In genomic region chr10:18360175-18360574, GRCm38 (mm10) we compare ENCODE assay signal across 13 mouse cellular contexts. TPM values are rescaled to one million over a fixed set of nuclear protein-coding genes. Genes with fewer than 3 reads are reported as not detected.
A peak's percentile ranks its signal among the peaks of the same experiment; 100 is the strongest.
DNase-seq lines count a peak whose midpoint lies in the region; ATAC-seq and TF ChIP-seq lines count a peak whose summit lies in the region.
"Had no signal": no experiment of that assay in that cellular context is flagged by ENCODE, and none has a peak within 500 bp of the region (broad histone marks: within the 10 kb centered on the region; RNA-seq: fewer than 3 reads in every experiment).

No protein-coding gene starts in this region.

- no peak for TF ChIP-seq POLR2A in thymus, adult 2 months (IDR thresholded peaks at IDR 0.05; ENCODE audit: control insufficient read depth, extremely low read depth, insufficient read depth, low read length, poor library complexity)

- H3K4me2 ChIP-seq in embryonic facial prominence, embryonic 13.5 days, result no peak overlapping the region
- no peak overlapping the region for H3K4me2 ChIP-seq in lung, embryonic 14.5 days
- H3K4me2 ChIP-seq: stomach, embryonic 15.5 days had no signal

- H3K27me3 ChIP-seq in embryonic facial prominence, embryonic 13.5 days, result no peaks in the 10 kb centered on the region
- H3K27me3 ChIP-seq in embryonic facial prominence, embryonic 10.5 days (replicated peaks; ENCODE audit: low read depth, poor library complexity, severe bottlenecking), result no peaks in the 10 kb centered on the region
- H3K27me3 ChIP-seq in lung, embryonic 14.5 days (ENCODE audit: insufficient read depth, low read length), result no peaks in the 10 kb centered on the region
- H3K27me3 ChIP-seq in thymus, adult 2 months (ENCODE audit: control insufficient read depth, insufficient read depth, low read length), result no peaks in the 10 kb centered on the region
- H3K27me3 ChIP-seq: megakaryocyte, embryonic 14.5 days; stomach, embryonic 15.5 days had no signal

- peaks cover 6% of the 10 kb centered on the region for H3K4me1 ChIP-seq in embryonic facial prominence, embryonic 13.5 days
- H3K4me1 ChIP-seq in embryonic facial prominence, embryonic 10.5 days, result peaks cover 3% of the 10 kb centered on the region; the same call in 1 of the 2 replicates
- no peaks in the 10 kb centered on the region for H3K4me1 ChIP-seq in lung, embryonic 14.5 days (ENCODE audit: insufficient read depth)
- H3K4me1 ChIP-seq in thymus, adult 2 months (replicated peaks; ENCODE audit: control insufficient read depth, insufficient read depth, low read length), result no peaks in the 10 kb centered on the region
- H3K4me1 ChIP-seq: stomach, embryonic 15.5 days had no signal

- no peak overlapping the region for H3K4me3 ChIP-seq in embryonic facial prominence, embryonic 13.5 days
- no peak overlapping the region for H3K4me3 ChIP-seq in embryonic facial prominence, embryonic 10.5 days
- H3K4me3 ChIP-seq in lung, embryonic 14.5 days (ENCODE audit: low read depth, low read length), result no peak overlapping the region
- H3K4me3 ChIP-seq in thymus, adult 2 months (ENCODE audit: control insufficient read depth, insufficient read depth, low read length), result no peak overlapping the region
- H3K4me3 ChIP-seq: megakaryocyte, embryonic 14.5 days; stomach, embryonic 15.5 days had no signal

- no peaks in the 10 kb centered on the region for H3K9me3 ChIP-seq in embryonic facial prominence, embryonic 13.5 days
- H3K9me3 ChIP-seq in embryonic facial prominence, embryonic 10.5 days, result no peaks in the 10 kb centered on the region
- H3K9me3 ChIP-seq in lung, embryonic 14.5 days (ENCODE audit: low read depth, low read length), result no peaks in the 10 kb centered on the region
- H3K9me3 ChIP-seq: stomach, embryonic 15.5 days had no signal

- H3K36me3 ChIP-seq in embryonic facial prominence, embryonic 13.5 days, result no peaks in the 10 kb centered on the region
- H3K36me3 ChIP-seq in embryonic facial prominence, embryonic 10.5 days (replicated peaks), result no peaks in the 10 kb centered on the region
- H3K36me3 ChIP-seq in lung, embryonic 14.5 days (ENCODE audit: insufficient read depth), result no peaks in the 10 kb centered on the region
- H3K36me3 ChIP-seq in thymus, adult 2 months (ENCODE audit: control insufficient read depth, insufficient read depth, low read length), result no peaks in the 10 kb centered on the region
- H3K36me3 ChIP-seq: stomach, embryonic 15.5 days had no signal

- 80% methylated on average over 6 of the region's 6 CpGs for WGBS in embryonic facial prominence, embryonic 13.5 days
- 90% methylated on average over 6 of the region's 6 CpGs for WGBS in embryonic facial prominence, embryonic 10.5 days
- WGBS in lung, embryonic 14.5 days, result 75% methylated on average over 6 of the region's 6 CpGs
- 95% methylated on average over 6 of the region's 6 CpGs for WGBS in thymus, adult 2 months

- H3K27ac ChIP-seq in embryonic facial prominence, embryonic 13.5 days, result 0 out of 2 replicates have a peak overlapping the region, but pooled peaks have one; percentile 1
- H3K27ac ChIP-seq in embryonic facial prominence, embryonic 10.5 days (replicated peaks), result no peak overlapping the region
- no peak overlapping the region for H3K27ac ChIP-seq in lung, embryonic 14.5 days (ENCODE audit: low read depth)
- no peak overlapping the region for H3K27ac ChIP-seq in thymus, adult 2 months (ENCODE audit: control insufficient read depth, insufficient read depth, low read length)
- H3K27ac ChIP-seq: stomach, embryonic 15.5 days had no signal

- H3K9ac ChIP-seq in embryonic facial prominence, embryonic 13.5 days, result no peak overlapping the region
- H3K9ac ChIP-seq in lung, embryonic 14.5 days, result no peak overlapping the region
- H3K9ac ChIP-seq: stomach, embryonic 15.5 days had no signal

- DNase-seq in embryonic facial prominence, embryonic 10.5 days (ENCODE audit: low spot score), result no peak
- DNase-seq in lung, embryonic 14.5 days, result peak; percentile 48
- no peak for DNase-seq in lung, postnatal 25 days (ENCODE audit: low spot score)
- DNase-seq in frontal cortex, postnatal 10 days (ENCODE audit: low spot score in 2 of 2), result peak; percentile 27 to 32
- DNase-seq in left cerebral cortex, postnatal 36 days (ENCODE audit: low spot score in 2 of 2), result peak; percentile 10 to 19
- DNase-seq in thymus, adult 2 months, result no peak
- DNase-seq in adipocyte (ENCODE audit: low spot score), result no peak
- DNase-seq: adrenal gland, postnatal 10 days; B cell, adult 2 months; kidney, postnatal 36 days had no signal

- intact Hi-C loops in left cerebral cortex, postnatal 36 days (cut with DNase I), result no loop called here

- no peak for ATAC-seq in embryonic facial prominence, embryonic 13.5 days (ENCODE audit: insufficient number of reproducible peaks, insufficient read depth, low FRiP score, low TSS enrichment, low read depth)
- ATAC-seq in lung, embryonic 14.5 days (ENCODE audit: insufficient read depth), result no peak

- no peak for TF ChIP-seq CTCF in lung, embryonic 14.5 days (IDR thresholded peaks at IDR 0.05; ENCODE audit: low read depth)
- TF ChIP-seq CTCF in thymus, adult 2 months (IDR thresholded peaks at IDR 0.05; ENCODE audit: borderline replicate concordance, control insufficient read depth, extremely low read depth, insufficient read depth, low read length, poor library complexity), result no peak

RNA-seq across cellular contexts. Expression of gene Nhsl1, which starts 41.4 kb away (rescaled TPM):
- 8.1 and 8.2 TPM in 2 replicates for polyA plus RNA-seq in embryonic facial prominence, embryonic 13.5 days (2015; fragmentation: Nextera tagmentation; extraction: Ambion mirVana)
- polyA plus RNA-seq in embryonic facial prominence, embryonic 10.5 days (2016; fragmentation: Nextera tagmentation; extraction: Ambion mirVana), result 12.6 and 12.9 TPM in 2 replicates
- polyA plus RNA-seq in lung, embryonic 14.5 days (2014; fragmentation: Nextera tagmentation; extraction: Ambion mirVana), result 5.5 and 7.0 TPM in 2 replicates
- total RNA-seq in left cerebral cortex, postnatal 36 days (2021), result 10 to 100 TPM; 23.7 to 27.7 TPM
- polyA plus RNA-seq in thymus, adult 2 months (2012; rRNA removed), result 15.9 and 18.1 TPM in 2 replicates

Comparison
In these comparisons a context has a peak if more than half of its experiments do, and no peak if none do; other contexts are left out.
1. DNase-seq: peak in lung, embryonic 14.5 days (single experiment), frontal cortex, postnatal 10 days (2 of 2) and left cerebral cortex, postnatal 36 days (2 of 2); none in embryonic facial prominence, embryonic 10.5 days (single experiment), lung, postnatal 25 days (single experiment), thymus, adult 2 months (single experiment) and adipocyte (single experiment).